ENCODE assay signal across 8 mouse cellular contexts in genomic region chr4:54338556-54338955, GRCm38 (mm10).
DNase-seq lines count a peak whose midpoint lies in the region; ATAC-seq lines count a peak whose summit lies in the region.

No protein-coding gene starts in this region.

- peak; percentile 16 for DNase-seq in cerebellum, adult 9-10 months
- no peak for DNase-seq in cerebellum, postnatal 4 days (ENCODE audit: low spot score in 2 of 2)
- peak; percentile 4 for DNase-seq in kidney, adult 8-10 months
- DNase-seq in kidney, adult 18-20 months: no peak
- peak; percentile 76 for DNase-seq in retina, postnatal 1 day
- no peak for DNase-seq in retina, embryonic 14.5 days (ENCODE audit: low spot score)
- DNase-seq in testis, postnatal 14 days (ENCODE audit: low spot score): peak; percentile 78

- ATAC-seq in monocyte, adult 5-6 weeks (replicated peaks; ENCODE audit: insufficient number of reproducible peaks, low FRiP score, low TSS enrichment, poor library complexity, severe bottlenecking): no peak

Comparison
In these comparisons a context has a peak if more than half of its experiments do, and no peak if none do; other contexts are left out.
1. DNase-seq: peak in cerebellum, adult 9-10 months (single experiment), kidney, adult 8-10 months (2 of 2), retina, postnatal 1 day (single experiment) and testis, postnatal 14 days (single experiment); none in cerebellum, postnatal 4 days (0 of 2), kidney, adult 18-20 months (single experiment) and retina, embryonic 14.5 days (single experiment).